Mouse (Mus musculus) MEL (cell line): ENCODE data around the gene Tubb5. TPM values are rescaled to one million over a fixed set of nuclear protein-coding genes. Genes with fewer than 3 reads are reported as not detected.

ENCODE experiments used
- DNase-seq: peaks from one replicate; pipeline ENCODE4 v3.0.0; 2011; ENCODE audit warnings: low read depth, low spot score
- H3K27ac ChIP-seq: 2 replicates; pipeline ENCODE4 v1.5.1; 2012; ENCODE audit warnings: low read depth, mild to moderate bottlenecking, control low read depth, low read length, moderate library complexity; ENCODE audit not compliant: control insufficient read depth
- H3K27me3 ChIP-seq, 2 experiments: fragments of 150-350 bp in 1 of 2; sonication (generic) in 1 of 2; 2 replicates each; pipeline ENCODE4 v1.6.1; 2012; ENCODE audit warnings: low read length in 2 of 2, mild to moderate bottlenecking in 2 of 2, improper control_type of control experiment in 1 of 2, moderate library complexity in 1 of 2; ENCODE audit not compliant: insufficient read depth in 2 of 2, control insufficient read depth in 1 of 2
- H3K36me3 ChIP-seq, 2 experiments: 2 replicates each; pipeline ENCODE4 v1.6.1; 2012 to 2014; ENCODE audit warnings: low read length in 2 of 2, improper control_type of control experiment in 1 of 2, inconsistent platforms in 1 of 2, mild to moderate bottlenecking in 1 of 2; ENCODE audit not compliant: insufficient read depth in 2 of 2, control insufficient read depth in 1 of 2
- H3K4me1 ChIP-seq, 2 experiments: fragments of 150-350 bp in 1 of 2; sonication (generic) in 1 of 2; 2 replicates each; pipeline ENCODE4 v1.6.1; 2012; ENCODE audit warnings: low read length in 2 of 2, improper control_type of control experiment in 1 of 2, mild to moderate bottlenecking in 1 of 2; ENCODE audit not compliant: insufficient read depth in 2 of 2, control insufficient read depth in 1 of 2
- H3K4me3 ChIP-seq, 2 experiments: fragments of 150-350 bp in 1 of 2; sonication (generic) in 1 of 2; 2 replicates each; pipeline ENCODE4 v1.5.1; 2012; ENCODE audit warnings: low read depth in 2 of 2, low read length in 2 of 2, mild to moderate bottlenecking in 2 of 2, moderate library complexity in 2 of 2, control low read depth in 1 of 2, improper control_type of control experiment in 1 of 2; ENCODE audit not compliant: control insufficient read depth in 1 of 2, insufficient read depth in 1 of 2
- H3K79me2 ChIP-seq: 2 replicates; pipeline ENCODE4 v1.6.1; 2012; ENCODE audit warnings: mild to moderate bottlenecking, low read length, moderate library complexity; ENCODE audit not compliant: control insufficient read depth, poor library complexity, insufficient read depth
- H3K9ac ChIP-seq: 2 replicates; pipeline ENCODE4 v1.6.1; 2012; ENCODE audit warnings: low read depth, mild to moderate bottlenecking, control low read depth, low read length, moderate library complexity; ENCODE audit not compliant: control insufficient read depth, poor library complexity, severe bottlenecking
- H3K9me3 ChIP-seq: fragments of 150-350 bp; sonication (generic); replicated peaks from 2 replicates; pipeline ENCODE4 v1.6.1; 2012; ENCODE audit warnings: mild to moderate bottlenecking, low read length, improper control_type of control experiment, moderate library complexity; ENCODE audit not compliant: insufficient read depth
- BHLHE40 ChIP-seq: IDR thresholded peaks from 2 replicates; pipeline ENCODE4 v1.6.1; 2012; ENCODE audit warnings: low read depth, mild to moderate bottlenecking, inconsistent platforms, low read length, improper control_type of control experiment, borderline replicate concordance
- CHD1 ChIP-seq: IDR thresholded peaks from 2 replicates; pipeline ENCODE4 v1.6.1; 2012; ENCODE audit warnings: low read depth, mild to moderate bottlenecking, inconsistent platforms, low read length, improper control_type of control experiment
- CHD2 ChIP-seq: IDR thresholded peaks from 2 replicates; pipeline ENCODE4 v1.6.1; 2011; ENCODE audit warnings: low read length, improper control_type of control experiment
- CTCF ChIP-seq, 3 experiments: IDR thresholded peaks in 2 of 3; conservative IDR thresholded peaks in 1 of 3; 2 replicates each; pipeline ENCODE4 v1.5.1; 2011 to 2012; ENCODE audit warnings: low read length in 3 of 3, low read depth in 2 of 3, mild to moderate bottlenecking in 2 of 3, improper control_type of control experiment in 1 of 3, inconsistent platforms in 1 of 3, mixed read lengths in 1 of 3, moderate library complexity in 1 of 3; ENCODE audit not compliant: control insufficient read depth in 1 of 3, insufficient read depth in 1 of 3, poor library complexity in 1 of 3, severe bottlenecking in 1 of 3
- E2F4 ChIP-seq: IDR thresholded peaks from 2 replicates; pipeline ENCODE4 v1.6.1; 2011; ENCODE audit warnings: low read depth, low read length, improper control_type of control experiment, borderline replicate concordance
- ELF1 ChIP-seq: IDR thresholded peaks from 2 replicates; pipeline ENCODE4 v1.6.1; 2014; ENCODE audit warnings: low read depth, mild to moderate bottlenecking, inconsistent platforms, low read length, improper control_type of control experiment, moderate library complexity
- EP300 ChIP-seq, 2 experiments: IDR thresholded peaks; 2 replicates each; pipeline ENCODE4 v1.6.1; 2011; ENCODE audit warnings: improper control_type of control experiment in 2 of 2, low read length in 2 of 2, low read depth in 1 of 2, mild to moderate bottlenecking in 1 of 2
- ETS1 ChIP-seq: IDR thresholded peaks from 2 replicates; pipeline ENCODE4 v1.6.1; 2012; ENCODE audit warnings: low read depth, mild to moderate bottlenecking, inconsistent platforms, low read length, improper control_type of control experiment, moderate library complexity
- GABPA ChIP-seq: IDR thresholded peaks from 2 replicates; pipeline ENCODE4 v1.6.1; 2012; ENCODE audit warnings: low read depth, mild to moderate bottlenecking, inconsistent platforms, low read length, improper control_type of control experiment, moderate library complexity
- GATA1 ChIP-seq: IDR thresholded peaks from 2 replicates; pipeline ENCODE4 v1.6.1; 2011; ENCODE audit warnings: low read depth, low read length, improper control_type of control experiment
- HCFC1 ChIP-seq: IDR thresholded peaks from 2 replicates; pipeline ENCODE4 v1.6.1; 2012; ENCODE audit warnings: low read depth, mild to moderate bottlenecking, inconsistent platforms, low read length, improper control_type of control experiment, moderate library complexity
- JUND ChIP-seq: IDR thresholded peaks from 2 replicates; pipeline ENCODE4 v1.6.1; 2011; ENCODE audit warnings: low read depth, mild to moderate bottlenecking, improper control_type of control experiment, low read length
- KAT2A ChIP-seq: conservative IDR thresholded peaks from 2 replicates; pipeline ENCODE4 v1.6.1; 2012; ENCODE audit warnings: low read depth, low read length, improper control_type of control experiment, inconsistent platforms
- MAX ChIP-seq: IDR thresholded peaks from 2 replicates; pipeline ENCODE4 v1.6.1; 2011; ENCODE audit warnings: low read length, improper control_type of control experiment
- MAZ ChIP-seq: IDR thresholded peaks from 2 replicates; pipeline ENCODE4 v1.6.1; 2012; ENCODE audit warnings: low read depth, mild to moderate bottlenecking, inconsistent platforms, low read length, improper control_type of control experiment
- MXI1 ChIP-seq: IDR thresholded peaks from 2 replicates; pipeline ENCODE4 v1.6.1; 2011; ENCODE audit warnings: mild to moderate bottlenecking, low read depth, low read length, improper control_type of control experiment
- MYB ChIP-seq: IDR thresholded peaks from 2 replicates; pipeline ENCODE4 v1.6.1; 2011; ENCODE audit warnings: mild to moderate bottlenecking, low read depth, low read length, improper control_type of control experiment
- MYC ChIP-seq: IDR thresholded peaks from 2 replicates; pipeline ENCODE4 v1.6.1; 2011; ENCODE audit warnings: low read depth, mild to moderate bottlenecking, low read length, improper control_type of control experiment, moderate library complexity
- NELFE ChIP-seq: IDR thresholded peaks from 2 replicates; pipeline ENCODE4 v1.6.1; 2011; ENCODE audit warnings: low read depth, low read length, improper control_type of control experiment
- NRF1 ChIP-seq: IDR thresholded peaks from 2 replicates; pipeline ENCODE4 v1.6.1; 2014; ENCODE audit warnings: low read depth, mild to moderate bottlenecking, inconsistent platforms, low read length, improper control_type of control experiment, moderate library complexity; ENCODE audit not compliant: poor library complexity, insufficient read depth, severe bottlenecking
- POLR2A ChIP-seq, 2 experiments: IDR thresholded peaks; 2 replicates each; pipeline ENCODE4 v1.6.1; 2011 to 2012; ENCODE audit warnings: low read length in 2 of 2, mild to moderate bottlenecking in 2 of 2, control low read depth in 1 of 2, improper control_type of control experiment in 1 of 2, low read depth in 1 of 2, moderate library complexity in 1 of 2; ENCODE audit not compliant: control insufficient read depth in 1 of 2, insufficient read depth in 1 of 2, poor library complexity in 1 of 2
- POLR2AphosphoS2 ChIP-seq: IDR thresholded peaks from 2 replicates; pipeline ENCODE4 v1.6.1; 2011; ENCODE audit warnings: low read length, improper control_type of control experiment
- POLR2AphosphoS5 ChIP-seq: IDR thresholded peaks from 2 replicates; pipeline ENCODE4 v1.6.1; 2012; ENCODE audit warnings: low read depth, borderline replicate concordance, mild to moderate bottlenecking, inconsistent platforms, low read length, moderate library complexity, mixed read lengths
- RAD21 ChIP-seq: IDR thresholded peaks from 2 replicates; pipeline ENCODE4 v1.6.1; 2011; ENCODE audit warnings: mild to moderate bottlenecking, low read depth, low read length, improper control_type of control experiment
- RCOR1 ChIP-seq: IDR thresholded peaks from 2 replicates; pipeline ENCODE4 v1.6.1; 2012; ENCODE audit warnings: low read depth, mild to moderate bottlenecking, inconsistent platforms, low read length, improper control_type of control experiment
- SIN3A ChIP-seq: IDR thresholded peaks from 2 replicates; pipeline ENCODE4 v1.6.1; 2012; ENCODE audit warnings: low read length, improper control_type of control experiment, inconsistent platforms
- SMC3 ChIP-seq: IDR thresholded peaks from 2 replicates; pipeline ENCODE4 v1.6.1; 2011; ENCODE audit warnings: low read depth, low read length, improper control_type of control experiment
- TAL1 ChIP-seq: IDR thresholded peaks from 2 replicates; pipeline ENCODE4 v1.6.1; 2012; ENCODE audit warnings: mild to moderate bottlenecking, inconsistent platforms, low read length, moderate library complexity, mixed read lengths
- TBP ChIP-seq: IDR thresholded peaks from 2 replicates; pipeline ENCODE4 v1.8.0; 2011; ENCODE audit warnings: low read depth, low read length, improper control_type of control experiment
- TCF12 ChIP-seq: IDR thresholded peaks from 2 replicates; pipeline ENCODE4 v1.6.1; 2014; ENCODE audit warnings: low read depth, mild to moderate bottlenecking, inconsistent platforms, low read length, improper control_type of control experiment, moderate library complexity
- UBTF ChIP-seq: IDR thresholded peaks from 2 replicates; pipeline ENCODE4 v1.6.1; 2012; ENCODE audit warnings: low read depth, mild to moderate bottlenecking, inconsistent platforms, low read length, improper control_type of control experiment, moderate library complexity, borderline replicate concordance; ENCODE audit not compliant: insufficient read depth
- USF1 ChIP-seq: IDR thresholded peaks from 2 replicates; pipeline ENCODE4 v1.6.1; 2014; ENCODE audit warnings: low read depth, mild to moderate bottlenecking, inconsistent platforms, low read length, improper control_type of control experiment, moderate library complexity
- USF2 ChIP-seq, 2 experiments: IDR thresholded peaks; 2 replicates each; pipeline ENCODE4 v1.6.1; 2011 to 2012; ENCODE audit warnings: improper control_type of control experiment in 2 of 2, low read length in 2 of 2, borderline replicate concordance in 1 of 2, inconsistent platforms in 1 of 2, low read depth in 1 of 2, mild to moderate bottlenecking in 1 of 2; ENCODE audit not compliant: insufficient read depth in 1 of 2
- ZC3H11A ChIP-seq: IDR thresholded peaks from 2 replicates; pipeline ENCODE4 v1.6.1; 2012; ENCODE audit warnings: low read depth, mild to moderate bottlenecking, inconsistent platforms, low read length, improper control_type of control experiment
- ZKSCAN1 ChIP-seq: IDR thresholded peaks from 2 replicates; pipeline ENCODE4 v1.6.1; 2012; ENCODE audit warnings: low read depth, mild to moderate bottlenecking, inconsistent platforms, low read length, improper control_type of control experiment, moderate library complexity
- polyA plus RNA-seq, 2 experiments: library from polyadenylated mRNA; stranded (reverse) in 1 of 2; unstranded in 1 of 2; fragments of >175 nt in 1 of 2; fragments of >200 nt in 1 of 2; gene quantifications; 2 replicates each; pipeline versions ENCODE4 v1.2.1 to v1.2.4; 2012; ENCODE audit warnings: low replicate concordance in 2 of 2, low read depth in 1 of 2; ENCODE audit not compliant: insufficient read length in 2 of 2, insufficient read depth in 1 of 2, missing spikeins in 1 of 2
- total RNA-seq: library from RNA; depleted of rRNA; stranded (reverse); fragments of 300-350 nt; gene quantifications from 2 replicates; pipeline ENCODE4 v1.2.3, GENCODE M21; 2012

Gene Tubb5
- total and polyA plus RNA-seq, 3 experiments = 1,040 to 1,575 (median 1,137) TPM

DNA sequence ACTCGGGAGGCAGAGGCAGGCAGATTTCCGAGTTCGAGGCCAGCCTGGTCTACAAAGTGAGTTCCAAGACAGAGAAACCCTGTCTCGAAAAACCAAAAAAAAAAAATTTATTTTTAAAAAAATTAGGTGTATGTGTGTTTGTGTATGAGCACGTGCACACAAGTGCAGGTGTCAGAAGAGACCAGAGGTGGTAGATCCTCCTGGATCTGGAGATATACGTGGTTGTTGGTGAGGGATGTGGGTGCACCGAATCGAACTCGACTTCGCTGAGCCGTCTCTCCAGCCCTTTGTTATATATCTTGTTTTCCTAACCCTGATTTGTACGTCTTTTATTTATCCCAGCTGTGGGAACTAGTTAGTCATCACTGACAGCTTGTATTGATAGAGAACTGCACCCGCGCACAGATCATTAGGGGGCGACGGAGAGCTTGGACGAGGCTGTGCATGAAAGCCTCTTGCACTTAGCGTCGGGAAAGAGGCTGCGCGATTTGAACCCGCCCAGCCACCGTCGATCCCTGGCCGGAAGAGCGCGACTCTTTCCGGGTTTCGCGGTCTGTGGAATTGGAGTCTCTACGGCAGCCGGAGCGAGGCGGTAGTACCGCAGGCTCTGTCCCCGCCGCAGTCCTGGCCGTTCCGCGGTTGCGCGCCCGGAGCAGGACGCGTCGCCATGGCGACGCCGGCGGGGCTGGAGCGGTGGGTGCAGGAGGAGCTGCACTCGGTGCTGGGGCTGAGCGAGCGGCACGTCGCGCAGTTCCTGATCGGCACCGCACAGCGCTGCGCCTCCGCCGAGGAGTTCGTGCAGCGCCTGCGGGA is 41.3 kb upstream of the Tubb5 start, which contains the start of gene Dhx16:
Gene Dhx16 (plus strand): TSS at position 575 of the 813 bp plus-strand sequence.
- peaks cover 0 to 8% of the 10 kb centered on the region in 2 experiments; a peak in 3 of 4 replicates for H3K36me3 ChIP-seq
- peaks cover 14% of the 10 kb centered on the region for H3K79me2 ChIP-seq
- peak within 1 kb of the TSS; percentile 54 for H3K27ac ChIP-seq
- peak within 1 kb of the TSS; percentile 89 for H3K9ac ChIP-seq
- no peaks in the 10 kb centered on the region for H3K9me3 ChIP-seq
- DNase-seq = peak; percentile 98
- H3K4me3 ChIP-seq = peak within 1 kb of the TSS; percentile 87 to 92
- peaks cover 2 to 12% of the 10 kb centered on the region in 2 experiments; a peak in 3 of 4 replicates for H3K4me1 ChIP-seq
- H3K27me3 ChIP-seq = no peaks in the 10 kb centered on the region
- TF ChIP-seq RCOR1 (no peak; the same call in 1 of the 2 replicates), JUND (no peak), SIN3A (peak; percentile 97), EP300 (IDR thresholded peaks at IDR 0.05; ENCODE audit: low read depth in 1 of 2, low read length in 2 of 2) (no peak; a peak in 1 of 4 replicates), GATA1 (peak; percentile 42; the same call in 1 of the 2 replicates), NRF1 (peak; percentile 61), BHLHE40 (no peak), ZC3H11A (peak; percentile 32), E2F4 (peak; percentile 25; the same call in 1 of the 2 replicates), CHD1 (no peak), SMC3 (peak; percentile 72), MAZ (peak; percentile 20; the same call in 1 of the 2 replicates), POLR2AphosphoS2 (peak; percentile 37; the same call in 1 of the 2 replicates), HCFC1 (peak; percentile 96), ELF1 (peak; percentile 99), POLR2AphosphoS5 (no peak), TCF12 (peak; percentile 46; the same call in 1 of the 2 replicates), GABPA (peak; percentile 49; the same call in 1 of the 2 replicates), TAL1 (no peak), CTCF (IDR thresholded peaks at IDR 0.05 in 2 of 3, conservative IDR thresholded peaks at IDR 0.05 in 1 of 3; ENCODE audit: control insufficient read depth in 1 of 3, insufficient read depth in 1 of 3, low read depth in 2 of 3, low read length in 3 of 3, poor library complexity in 1 of 3, severe bottlenecking in 1 of 3) (peak; percentile 61 to 89 (median 79)), CHD2 (no peak), ZKSCAN1 (0 out of 2 replicates have a peak, but pooled peaks have one; percentile 45), UBTF (no peak), MXI1 (peak; percentile 91; the same call in 1 of the 2 replicates), USF2 (IDR thresholded peaks at IDR 0.05; ENCODE audit: borderline replicate concordance in 1 of 2, insufficient read depth in 1 of 2, low read depth in 1 of 2, low read length in 2 of 2) (no peak), NELFE (peak; percentile 70), MYC (0 out of 2 replicates have a peak, but pooled peaks have one; percentile 36), KAT2A (peak; percentile 85), MAX (no peak; the same call in 1 of the 2 replicates), USF1 (0 out of 2 replicates have a peak, but pooled peaks have one; percentile 20), MYB (no peak), POLR2A (IDR thresholded peaks at IDR 0.05; ENCODE audit: control insufficient read depth in 1 of 2, insufficient read depth in 1 of 2, low read depth in 1 of 2, low read length in 2 of 2, poor library complexity in 1 of 2) (peak; percentile 59 to 83), RAD21 (peak; percentile 56), ETS1 (peak; percentile 67), TBP (0 out of 2 replicates have a peak, but pooled peaks have one; percentile 52)
